Mouse (Mus musculus) spleen, adult 18-20 months (tissue): ENCODE results near the gene Ino80d.

Experiments used
- DNase-seq, 2 experiments: peaks; one replicate each; pipeline ENCODE4 v3.0.0; 2022; ENCODE audit warnings: mixed read lengths in 2 of 2

Ino80d gene

DNA sequence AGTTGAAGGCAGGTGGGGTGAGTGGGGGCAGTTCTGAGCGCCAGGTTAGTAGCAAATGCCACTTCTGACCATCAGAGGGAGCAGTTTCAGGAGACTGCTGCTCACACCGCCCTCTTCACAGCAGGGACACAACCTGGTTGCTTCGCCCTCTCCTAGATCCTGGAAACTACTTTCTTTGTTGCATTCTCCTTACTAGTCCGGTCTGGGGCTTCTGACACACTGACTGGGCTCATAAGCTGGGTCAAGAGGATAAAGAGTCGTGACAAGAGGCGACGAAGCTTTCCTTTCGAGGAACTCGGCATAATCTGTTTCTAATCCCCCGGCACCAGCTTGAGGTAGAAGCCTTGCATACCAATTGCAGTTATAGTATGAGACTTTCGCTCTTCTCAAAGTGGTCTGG is 129.9 kb downstream of the Ino80d start:
- peak; percentile 12 to 55 for DNase-seq

DNA sequence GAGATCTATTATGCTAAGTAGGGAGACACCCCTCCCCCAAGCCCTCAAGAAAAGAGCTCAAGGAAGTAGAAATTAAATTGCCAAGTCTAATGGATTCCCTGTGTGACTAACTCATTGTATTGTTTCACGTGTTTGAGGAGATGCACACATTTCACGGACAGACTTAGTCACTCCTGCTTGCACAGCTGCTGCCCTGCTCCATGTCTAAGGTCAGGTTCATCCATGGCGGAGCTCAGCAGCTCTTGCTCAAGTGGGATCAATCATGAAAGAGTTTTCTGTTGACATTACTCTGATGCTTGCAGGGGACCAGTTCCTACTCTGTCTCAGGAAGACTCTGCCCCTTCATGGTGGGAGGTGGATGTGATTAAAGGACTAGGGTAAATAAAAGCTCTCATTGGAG is 137.7 kb downstream of the Ino80d start:
- no peak for DNase-seq

DNA sequence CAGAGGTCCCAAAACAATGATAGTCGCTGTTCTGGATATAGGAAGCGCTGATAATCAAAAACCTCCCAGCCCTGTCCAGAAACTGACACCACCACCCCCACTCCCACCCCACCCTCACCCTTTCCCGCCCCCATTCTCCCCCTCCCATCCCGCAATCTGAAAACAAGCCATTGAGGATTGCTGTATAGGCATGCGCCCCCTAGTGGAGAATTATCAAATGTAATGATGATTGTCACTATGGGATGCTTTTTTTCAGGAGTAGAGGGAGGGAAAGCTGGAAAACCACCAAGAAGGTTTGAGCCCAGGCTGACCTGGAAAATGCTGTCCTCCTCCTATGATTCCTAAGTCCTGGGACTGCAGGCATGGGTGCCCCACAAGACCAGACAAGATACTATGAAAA is 147.6 kb downstream of the Ino80d start:
- no peak for DNase-seq

DNA sequence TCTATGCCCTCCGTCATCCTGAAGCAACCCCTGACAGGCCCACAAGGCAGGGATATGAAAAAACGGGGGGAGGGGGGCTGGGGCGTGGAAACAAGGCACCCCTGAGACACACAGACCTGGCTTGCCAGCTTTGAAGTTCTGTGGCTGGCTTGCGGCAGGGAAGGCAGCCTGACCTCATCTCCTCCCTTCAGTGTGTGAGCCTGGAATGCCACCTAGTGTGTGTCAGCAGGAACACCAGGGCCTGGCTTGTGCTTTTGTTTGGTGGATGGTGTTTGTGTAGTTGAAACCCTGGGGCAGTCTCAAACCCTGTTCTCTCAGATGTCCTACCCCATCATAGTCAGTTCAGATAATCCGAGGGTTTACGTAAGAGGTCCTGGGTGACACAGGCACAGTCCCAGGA is 150.2 kb downstream of the Ino80d start:
- DNase-seq, result peak in 1 of 2 experiments; percentile 5

DNA sequence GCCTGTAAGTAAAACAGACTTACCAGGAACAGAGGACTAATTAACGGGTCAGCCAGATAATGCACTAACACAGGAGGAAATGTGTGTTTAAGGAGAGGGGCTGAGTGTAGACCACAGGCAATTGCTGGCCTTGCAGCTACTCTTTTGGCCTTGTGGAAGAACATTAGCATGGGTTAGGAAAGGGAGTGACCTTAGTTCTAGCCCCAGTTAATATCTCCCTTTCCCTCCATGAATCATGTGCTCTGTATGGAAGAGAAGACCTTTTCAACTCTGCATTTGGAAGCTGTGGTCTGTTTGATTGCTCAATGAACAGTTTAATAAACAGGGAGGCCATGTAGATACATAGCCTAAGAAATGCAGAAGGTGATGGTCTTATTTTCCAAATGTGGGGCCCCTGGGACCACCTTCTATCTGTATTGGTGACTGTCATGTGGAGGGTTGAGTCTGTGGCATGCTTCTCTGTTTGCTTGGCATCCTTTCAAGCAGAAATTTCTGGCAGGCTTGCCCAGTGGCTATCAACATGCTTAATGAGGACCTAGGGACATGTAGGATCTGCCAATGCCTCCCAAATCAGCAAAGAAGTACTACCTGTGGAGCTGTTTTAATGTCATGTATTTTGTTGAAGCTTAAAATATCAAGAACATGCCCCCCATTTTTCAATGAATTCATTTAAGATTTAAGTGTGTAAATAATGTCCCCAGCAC is 157.4 kb downstream of the Ino80d start:
- DNase-seq, result no peak

DNA sequence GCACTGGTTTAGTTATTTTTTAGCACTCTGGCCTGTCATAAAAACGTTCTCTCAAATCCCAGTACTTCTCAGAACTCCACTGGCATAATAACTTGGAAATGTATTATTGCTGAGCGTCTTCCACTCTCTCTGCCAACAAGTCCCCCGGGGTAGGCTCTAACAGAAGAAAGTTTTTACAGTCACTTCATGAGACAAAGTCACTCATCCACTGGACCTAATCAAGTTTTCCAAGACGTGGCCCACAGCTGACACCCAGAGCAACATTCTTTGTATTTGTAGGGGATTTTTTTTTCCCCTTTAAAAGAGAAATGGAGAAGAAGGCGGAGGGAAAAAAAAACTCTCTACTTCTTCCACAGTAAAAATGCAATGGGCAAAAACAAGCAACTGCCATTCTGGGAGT is 157.9 kb downstream of the Ino80d start:
- no peak for DNase-seq

DNA sequence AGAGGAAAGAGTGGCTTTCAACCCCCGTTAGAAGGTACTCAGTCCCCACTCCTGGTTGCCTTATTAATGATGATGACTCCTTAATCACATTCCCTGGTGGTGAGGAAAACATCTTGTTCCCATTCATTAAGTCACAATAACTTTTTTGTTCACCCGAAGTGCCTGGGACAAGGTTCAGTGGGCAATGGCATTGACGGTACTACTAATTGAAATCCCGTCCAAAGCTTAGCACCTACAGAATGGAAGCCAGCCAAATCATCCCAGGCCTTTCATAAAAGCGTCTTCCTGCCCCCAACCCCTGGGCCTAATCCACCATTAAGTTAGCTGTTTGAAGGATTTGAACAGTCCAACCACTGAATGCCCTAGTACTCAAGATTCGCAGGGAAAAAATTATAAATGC is 159.1 kb downstream of the Ino80d start:
- DNase-seq, result no peak

DNA sequence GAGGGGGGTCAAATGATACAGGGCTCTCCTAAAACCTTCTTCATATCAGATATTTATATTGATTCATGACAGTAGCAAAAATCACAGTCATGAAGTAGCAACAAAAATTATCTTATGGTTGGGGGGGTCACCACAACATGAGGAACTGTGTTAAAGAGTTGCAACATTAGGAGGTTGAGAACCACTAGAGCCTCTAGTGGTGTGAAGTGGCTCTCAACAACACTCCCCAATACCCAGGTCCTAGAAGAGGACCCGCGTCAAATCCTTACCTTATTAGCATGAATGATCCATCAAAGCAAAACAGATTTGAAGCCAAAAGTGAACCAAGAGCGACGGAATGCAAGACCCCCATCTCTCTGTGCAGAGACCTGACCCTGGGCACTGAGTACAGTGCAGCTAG is 161.4 kb downstream of the Ino80d start:
- no peak for DNase-seq

DNA sequence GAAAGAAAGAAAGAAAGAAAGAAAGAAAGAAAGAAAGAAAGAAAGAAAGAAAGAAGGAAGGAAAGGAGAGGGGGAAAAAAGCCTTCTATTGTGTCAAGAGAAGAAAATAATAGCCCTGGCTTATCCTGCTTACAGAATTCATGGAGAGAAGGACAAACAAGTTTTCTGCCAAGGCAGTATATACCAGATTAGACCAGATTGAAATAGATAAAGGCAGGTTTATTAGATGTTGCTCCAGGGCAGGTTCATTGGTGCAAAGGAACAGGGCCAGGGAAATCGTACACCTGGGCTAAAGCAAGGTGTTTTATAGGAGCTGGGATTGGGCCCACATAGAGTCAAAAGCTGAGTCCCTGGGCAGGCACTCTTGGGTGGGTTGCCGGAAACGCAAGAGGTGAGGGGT is 162.1 kb downstream of the Ino80d start:
- no peak for DNase-seq

DNA sequence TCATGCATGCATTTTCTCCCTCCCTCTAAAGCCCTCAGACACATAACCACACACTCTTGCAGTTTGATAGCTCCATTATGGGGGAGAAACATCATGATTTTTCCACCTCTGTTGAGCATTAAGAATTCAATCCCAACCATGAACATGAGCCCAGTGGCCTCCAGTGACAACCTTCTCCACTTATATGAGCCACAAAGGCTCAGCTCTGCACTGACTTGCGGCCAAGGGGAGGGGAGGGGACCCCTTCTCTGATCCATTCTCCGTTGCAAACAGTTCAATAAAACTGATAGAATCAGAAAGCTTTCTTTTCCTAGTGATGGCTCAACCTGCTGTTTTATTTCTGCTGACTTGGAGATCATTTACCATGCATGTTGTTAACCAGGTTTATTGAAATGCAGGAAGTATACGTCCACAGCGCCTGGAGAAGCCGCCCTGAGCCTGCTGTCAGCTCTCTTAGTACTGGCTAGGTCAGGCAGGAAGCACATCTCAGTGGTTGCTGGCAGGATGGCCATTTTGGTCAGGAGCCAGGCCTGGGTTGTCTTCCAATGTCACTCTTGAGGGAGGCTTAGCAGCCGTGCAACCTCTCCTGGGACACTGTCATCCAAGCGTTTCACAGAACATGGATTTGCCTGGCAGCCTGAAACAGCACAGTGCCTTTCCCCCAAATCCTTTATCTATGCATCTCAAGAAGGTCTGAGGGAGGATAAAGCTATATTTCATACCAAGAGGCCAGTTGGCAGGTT is 163.2 kb downstream of the Ino80d start:
- DNase-seq, result no peak

DNA sequence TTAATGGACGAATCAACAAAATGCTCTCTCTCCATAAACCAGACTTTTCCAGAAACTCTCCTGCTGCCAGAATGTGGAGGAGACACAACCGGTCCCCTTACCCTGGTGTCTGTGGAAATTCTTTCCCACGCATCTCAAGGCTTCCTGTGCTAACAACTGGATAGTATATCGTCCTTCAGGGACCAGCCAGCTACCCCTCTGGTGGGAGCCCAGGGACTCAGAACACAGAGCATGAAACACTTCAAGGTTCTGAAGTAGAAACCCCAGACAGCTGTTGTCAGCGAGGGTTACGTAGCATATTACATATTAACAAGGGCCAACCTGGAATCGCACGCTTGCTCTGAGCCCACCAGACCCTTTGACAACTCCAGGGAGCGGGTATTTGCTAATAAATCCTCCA is 163.9 kb downstream of the Ino80d start:
- DNase-seq, result no peak

DNA sequence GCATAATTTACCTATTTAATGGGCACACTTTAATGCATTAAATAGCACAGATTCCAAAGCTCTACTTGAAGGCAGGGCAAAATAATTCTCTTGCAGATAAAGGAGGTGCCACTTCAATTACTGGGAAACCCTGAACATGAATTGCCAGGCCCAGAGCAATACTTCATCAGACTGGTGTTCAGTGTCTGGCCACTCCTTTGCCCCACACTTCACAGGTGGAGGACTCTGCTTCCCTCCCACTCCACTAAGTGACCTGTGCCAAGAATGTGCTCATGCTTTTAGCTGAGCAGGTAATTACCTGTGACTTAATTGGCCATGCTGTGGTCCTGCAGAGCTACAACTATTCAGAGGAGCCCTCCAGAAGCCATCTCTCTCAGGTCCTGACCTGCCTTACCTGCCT is 166.7 kb downstream of the Ino80d start:
- DNase-seq, result no peak

DNA sequence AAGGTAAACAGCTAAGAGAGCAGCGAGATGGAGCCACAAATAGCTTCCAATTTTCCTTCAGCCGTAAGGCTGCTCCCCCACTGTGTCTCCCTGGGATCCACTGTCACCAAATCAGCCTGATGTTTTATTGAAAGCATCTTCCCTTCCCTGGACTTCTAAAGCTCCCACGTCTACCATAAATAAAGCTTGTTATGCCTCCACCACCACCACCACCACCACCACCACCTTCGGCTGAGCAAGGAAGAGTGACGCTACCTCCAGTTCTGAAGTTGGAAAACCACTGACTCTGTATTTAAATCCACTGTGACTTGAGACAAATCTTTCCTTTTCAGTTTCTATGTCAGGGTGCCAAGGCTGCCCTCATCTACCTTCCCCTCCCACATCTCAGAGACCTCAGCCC is 167.5 kb downstream of the Ino80d start:
- no peak for DNase-seq

DNA sequence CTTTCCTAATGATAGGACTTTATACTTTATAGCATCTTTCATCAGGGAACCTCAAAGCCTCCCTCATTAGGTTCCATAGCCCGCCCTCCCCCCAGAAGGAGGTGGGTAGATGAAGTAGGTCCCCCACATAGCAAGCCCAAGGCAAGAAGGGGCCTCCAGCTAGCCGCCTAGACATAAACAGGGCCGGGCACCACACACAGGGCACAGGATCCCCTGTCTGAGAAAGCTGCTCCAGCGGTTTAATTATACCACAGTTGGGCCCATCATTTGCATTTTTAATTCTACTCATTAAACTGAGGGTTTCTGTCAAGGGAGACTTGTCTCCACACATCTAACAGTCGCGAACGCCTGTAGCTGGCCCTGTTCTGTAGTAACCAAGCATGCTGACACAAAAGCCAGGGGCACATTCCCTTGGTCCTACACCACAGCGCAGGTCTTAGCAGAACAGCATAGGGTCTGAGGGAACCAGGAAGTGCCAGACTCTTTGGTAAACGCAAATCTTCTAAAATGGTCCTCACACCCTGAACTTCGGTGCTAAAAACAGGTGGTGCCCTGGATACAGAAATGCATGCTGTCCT is 179.6 kb downstream of the Ino80d start:
- no peak for DNase-seq

DNA sequence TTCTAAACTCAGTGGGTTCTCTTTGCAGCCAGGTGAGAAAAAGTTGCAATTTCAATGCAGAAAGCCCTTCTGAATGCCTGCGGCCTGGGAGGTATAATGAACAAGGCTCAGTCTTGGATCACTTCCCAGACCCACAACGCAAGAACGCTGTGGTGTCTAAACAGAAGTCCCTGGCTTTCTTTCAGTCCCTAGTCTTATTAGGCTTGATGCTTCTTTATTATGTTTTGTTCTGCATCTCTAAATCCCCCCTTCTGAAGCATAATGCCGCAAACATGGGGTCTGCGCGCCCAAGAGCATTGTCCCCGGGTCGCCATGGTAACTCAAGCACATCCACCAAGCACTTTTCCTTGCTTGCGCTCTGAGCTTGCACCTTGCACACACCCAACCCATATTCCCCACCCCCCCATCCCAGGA is 180.4 kb downstream of the Ino80d start:
- DNase-seq, result no peak

DNA sequence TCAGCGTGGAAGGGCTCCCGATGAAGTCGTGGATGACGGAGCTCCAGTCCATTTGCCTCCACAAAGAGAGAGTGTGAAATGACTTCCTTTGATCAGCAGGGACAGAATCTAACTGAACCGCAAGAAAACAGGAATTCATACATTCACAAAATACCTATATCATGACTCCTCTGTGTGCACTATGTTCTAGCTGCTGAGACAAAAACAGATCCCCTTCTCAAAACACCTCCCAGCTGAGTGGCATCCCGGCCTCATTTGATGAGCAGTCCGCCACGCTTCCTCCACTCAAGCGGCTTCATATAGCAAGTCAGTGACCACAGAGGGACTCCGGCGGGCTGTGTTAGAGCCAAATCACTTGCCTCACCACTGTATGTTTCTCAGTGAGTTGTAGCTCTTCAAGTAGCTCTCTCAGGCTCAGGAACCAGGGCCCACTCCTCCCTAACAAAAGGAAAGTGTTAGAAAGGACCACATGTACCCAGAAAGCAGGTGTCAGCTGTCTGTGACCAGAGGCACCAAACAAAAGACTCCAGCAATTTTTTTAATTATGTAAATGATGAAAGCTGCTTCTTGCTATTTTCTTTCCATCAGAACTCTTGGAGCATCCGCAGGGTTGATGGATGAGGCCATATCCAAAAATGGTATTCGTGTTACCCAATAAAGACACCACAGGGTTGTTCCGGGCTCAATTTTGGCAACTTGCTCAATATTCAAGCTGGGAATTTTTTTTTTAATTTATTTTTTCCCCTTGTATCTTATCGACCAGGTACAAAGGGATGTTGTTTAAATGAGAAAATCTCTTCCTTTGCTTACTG is 181.0 kb downstream of the Ino80d start:
- no peak for DNase-seq

DNA sequence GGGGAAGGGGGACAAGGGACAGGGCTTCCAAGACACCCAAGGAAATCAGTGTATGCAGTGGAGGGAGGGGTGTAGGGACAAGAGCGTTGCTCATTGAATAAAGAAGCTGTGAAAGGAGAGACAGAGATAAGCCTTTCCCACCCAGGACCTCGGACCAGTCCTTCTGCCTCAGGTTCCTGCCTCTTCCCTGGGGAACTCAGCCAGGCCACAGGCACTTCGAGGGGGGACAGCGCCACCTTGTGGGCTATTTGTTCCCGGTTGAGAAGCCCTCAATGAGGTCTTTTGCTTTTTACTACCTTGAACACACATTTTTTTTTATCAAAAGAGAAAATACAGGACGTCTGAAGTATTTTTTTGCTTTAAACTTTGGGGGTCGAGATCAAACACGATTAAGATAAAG is 185.0 kb downstream of the Ino80d start:
- peak; percentile 23 to 66 for DNase-seq

DNA sequence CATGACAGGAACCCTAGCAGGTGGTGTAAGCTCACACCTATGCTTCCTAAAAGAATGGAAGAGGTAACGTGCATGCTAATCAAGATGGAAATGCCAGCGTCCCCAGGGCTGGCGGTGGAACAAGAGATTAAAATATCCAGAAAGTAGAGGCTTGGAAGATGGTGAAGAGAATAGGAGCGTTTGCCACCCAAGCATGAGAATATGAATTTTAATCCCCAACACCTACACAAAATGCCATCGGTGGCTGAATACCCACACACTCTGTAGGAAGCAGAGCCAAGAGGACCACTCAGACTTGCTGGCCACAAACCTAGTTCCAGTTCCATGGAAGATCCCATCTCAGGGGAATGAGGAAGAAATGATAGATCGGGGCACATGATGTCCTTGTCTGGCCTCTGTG is 195.2 kb downstream of the Ino80d start:
- no peak for DNase-seq

DNA sequence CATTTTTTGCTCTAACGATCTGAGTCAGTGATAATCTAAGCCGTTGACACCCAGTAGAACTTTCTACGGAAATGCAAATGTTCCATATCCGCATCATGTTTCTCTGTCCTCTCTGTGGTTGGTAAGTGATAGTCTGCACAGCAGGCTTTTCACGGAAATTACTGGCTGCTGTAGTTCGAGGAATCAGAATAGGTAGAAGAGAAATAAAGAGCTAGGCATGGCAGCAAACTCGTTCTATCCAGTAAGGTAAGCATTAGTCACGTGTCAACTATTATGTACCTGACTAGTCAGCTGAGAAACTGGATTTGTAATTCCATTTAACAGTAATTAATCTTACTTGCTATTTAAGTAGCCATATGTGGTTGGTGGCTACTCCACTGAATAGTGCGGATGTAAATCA is 197.9 kb downstream of the Ino80d start:
- DNase-seq, result no peak

DNA sequence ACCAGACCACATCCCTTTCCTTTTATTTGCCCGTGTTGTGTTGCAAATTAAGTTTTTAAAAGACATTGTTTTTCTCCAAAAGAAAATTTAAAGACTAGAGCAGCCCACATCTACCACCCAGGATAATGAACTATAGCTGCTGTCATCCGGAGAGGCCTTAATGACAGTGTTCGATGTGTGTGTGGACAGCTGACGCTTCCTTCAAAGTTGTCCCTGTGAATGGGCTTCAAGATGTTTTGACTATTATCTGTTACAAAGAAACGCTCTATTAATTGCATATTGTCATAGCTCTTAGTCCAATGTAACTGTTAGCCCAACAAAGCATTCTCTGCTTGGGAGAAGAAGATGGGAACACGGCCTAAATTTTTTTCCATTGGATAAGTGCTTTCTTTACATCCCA is 200.0 kb downstream of the Ino80d start:
- no peak for DNase-seq

DNA sequence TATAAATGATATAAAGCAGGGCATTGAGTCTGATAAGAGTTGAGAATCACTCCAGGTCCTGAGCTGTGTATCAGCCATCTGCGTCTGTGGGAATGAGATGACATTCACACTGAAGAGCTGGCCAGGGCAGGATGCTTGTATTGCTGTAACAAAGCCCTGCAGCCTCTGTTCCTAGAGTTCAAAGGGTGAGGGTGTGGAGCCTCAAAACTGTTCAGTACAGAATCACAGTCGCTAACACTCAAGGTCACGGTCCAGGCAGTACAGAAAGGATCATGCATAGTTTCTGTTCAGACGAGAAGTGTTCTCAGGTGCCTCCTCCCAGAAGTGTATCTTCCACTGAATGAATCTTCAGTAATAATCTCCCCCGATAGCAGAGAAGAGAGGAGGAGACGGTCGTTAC is 203.0 kb downstream of the Ino80d start:
- no peak for DNase-seq

DNA sequence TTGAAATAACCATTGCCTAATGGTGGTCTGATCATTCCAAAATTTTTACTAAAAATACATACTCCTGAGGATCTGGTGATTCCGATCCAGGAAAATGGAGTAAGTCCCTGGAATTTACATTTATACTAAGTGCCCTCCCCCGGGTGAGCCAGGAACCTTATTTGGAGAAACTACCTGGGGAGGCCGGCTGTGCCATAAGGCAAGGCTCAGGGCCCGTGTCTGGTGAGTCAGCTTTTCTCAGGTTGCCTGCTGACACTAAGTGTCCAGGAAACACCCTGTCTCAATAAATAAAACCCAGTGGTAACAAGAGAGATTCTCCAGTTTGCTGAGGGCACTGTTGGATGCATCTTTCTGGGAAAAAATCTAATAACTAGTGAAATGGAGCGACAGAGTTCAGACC is 205.3 kb downstream of the Ino80d start:
- DNase-seq, result no peak

DNA sequence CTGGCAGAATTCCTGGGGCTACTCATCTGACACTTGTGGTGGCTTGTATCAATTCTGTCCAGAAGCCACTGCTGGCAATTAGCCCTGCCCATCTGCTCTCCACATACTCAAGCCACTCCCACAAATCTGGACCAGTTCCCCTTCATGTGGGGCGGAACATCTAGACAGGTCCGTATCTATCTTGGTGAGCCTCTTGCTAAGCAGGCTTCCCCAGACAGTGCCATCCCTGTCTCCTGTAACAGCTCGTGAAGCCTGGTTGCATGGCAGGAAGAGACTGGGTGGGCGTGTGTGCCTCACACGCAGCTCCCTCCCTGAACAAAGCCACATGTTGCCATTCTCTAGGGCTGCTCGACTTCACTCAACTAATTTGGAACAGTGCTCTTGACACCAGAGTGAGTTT is 206.0 kb downstream of the Ino80d start:
- DNase-seq, result no peak
